Mouse (Mus musculus) 3134 (cell line): ENCODE results near the gene Litaf.

Experiments
- DNase-seq: peaks from one replicate; pipeline ENCODE4 v3.0.0-alpha.2; 2011; ENCODE audit warnings: low spot score; ENCODE audit not compliant: insufficient read length; ENCODE audit errors: extremely low read depth

Gene Litaf

GRCm38 (mm10) chr16:11068666-11069065 is 2.7 kb upstream of the Litaf start:
- DNase-seq = no peak

GRCm38 (mm10) chr16:11066833-11067191 is 855 bp upstream of the Litaf start:
- DNase-seq = peak; percentile 63

- no peak for DNase-seq
Measured at GRCm38 (mm10) chr16:11065431-11065830, 526 bp downstream of the Litaf start.

- no peak for DNase-seq
Measured at GRCm38 (mm10) chr16:11064742-11065141, 1.2 kb downstream of the Litaf start.

DNA sequence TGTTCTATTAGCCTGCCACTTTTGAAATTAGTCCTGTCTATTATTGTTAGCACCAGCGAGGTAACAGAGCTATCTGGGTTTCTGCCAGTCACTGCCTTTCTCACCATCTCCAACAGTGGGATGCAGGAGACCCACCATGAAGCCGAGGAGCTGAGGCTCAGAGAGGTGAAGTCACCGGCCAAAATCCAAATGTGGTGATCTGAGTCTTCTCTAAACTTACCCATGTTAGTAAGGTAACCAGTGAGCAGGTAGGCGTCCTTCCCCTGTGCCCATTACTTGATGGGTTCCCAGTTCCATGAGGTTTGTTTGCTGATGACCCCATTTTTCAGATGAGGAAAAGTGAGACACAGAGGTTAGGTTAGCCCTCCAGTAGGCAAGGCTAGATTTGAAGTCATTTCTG is 1.6 kb downstream of the Litaf start:
- no peak for DNase-seq

- DNase-seq = peak; percentile 92
Measured at GRCm38 (mm10) chr16:11062794-11063721, 2.9 kb downstream of the Litaf start.

GRCm38 (mm10) chr16:11060645-11061044 is 5.3 kb downstream of the Litaf start, which contains the start of gene Snn:
Gene Snn (plus strand): TSS chr16:11060945.
- no peak for DNase-seq

GRCm38 (mm10) chr16:11055916-11056315 is 10.0 kb downstream of the Litaf start:
- DNase-seq = no peak

DNA sequence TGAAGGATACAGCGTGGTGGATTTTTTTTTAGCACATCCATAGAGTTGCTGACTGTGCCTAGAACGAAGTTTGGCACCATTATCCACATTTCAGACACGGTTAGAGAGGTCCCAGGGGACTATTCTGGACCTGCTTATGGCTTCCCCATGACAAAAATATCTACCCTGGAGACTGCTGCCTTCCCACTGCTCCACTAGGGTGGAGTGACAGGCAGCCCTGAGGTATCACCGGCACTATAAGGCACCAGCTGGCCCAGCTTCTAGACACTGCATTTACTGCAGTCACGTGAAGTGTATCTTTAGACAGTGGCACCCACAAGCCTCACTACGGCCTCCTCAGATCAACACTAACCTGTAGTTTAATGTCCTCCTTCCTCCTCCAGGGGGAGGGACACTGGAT is 11.1 kb downstream of the Litaf start:
- DNase-seq = no peak

- DNase-seq = no peak
Measured at GRCm38 (mm10) chr16:11054409-11054808, 11.5 kb downstream of the Litaf start.

- no peak for DNase-seq
Measured at GRCm38 (mm10) chr16:11051134-11051533, 14.8 kb downstream of the Litaf start.

DNA sequence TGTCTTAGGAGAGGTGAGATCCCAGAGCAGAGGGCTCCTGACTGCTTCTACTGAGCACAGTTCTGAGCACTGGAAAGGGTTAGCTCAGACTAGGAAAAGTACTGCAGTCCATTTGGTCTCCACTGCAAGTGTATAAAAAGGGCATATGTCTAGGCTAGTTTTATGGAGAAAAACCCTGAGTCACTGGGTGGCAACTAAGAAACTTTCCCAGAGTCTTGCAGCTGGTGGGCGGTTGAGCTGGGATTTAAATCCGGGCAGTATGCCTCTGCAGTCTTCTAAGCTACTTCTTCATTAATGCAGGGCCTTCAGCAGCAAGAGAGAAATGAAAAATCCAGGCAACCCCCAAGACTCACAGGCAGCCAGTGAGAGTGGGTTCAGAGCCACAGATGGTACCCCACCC is 15.7 kb downstream of the Litaf start:
- DNase-seq = no peak

DNA sequence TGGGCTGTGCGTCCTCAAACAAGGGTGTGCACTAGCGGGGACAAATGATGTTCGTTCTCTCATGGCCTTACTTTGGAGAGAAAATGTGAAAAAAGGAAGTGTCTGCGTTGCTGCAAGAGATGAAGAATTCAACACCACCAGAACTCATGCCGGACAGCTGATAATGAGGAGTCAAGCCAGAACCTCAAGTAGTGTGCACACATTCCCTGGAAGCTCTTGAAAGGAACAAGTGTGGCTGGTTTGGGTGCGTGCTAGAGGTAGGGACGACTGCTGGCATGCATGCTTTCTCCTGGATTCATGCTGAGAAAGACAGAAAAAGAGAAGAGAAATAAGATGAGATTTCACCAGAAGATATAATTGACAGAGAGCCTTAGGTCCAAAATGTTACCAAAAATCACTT is 18.8 kb downstream of the Litaf start:
- DNase-seq = no peak

GRCm38 (mm10) chr16:11046437-11046836 is 19.5 kb downstream of the Litaf start:
- peak; percentile 53 for DNase-seq

- DNase-seq = no peak
Measured at GRCm38 (mm10) chr16:11043239-11043638, 22.7 kb downstream of the Litaf start.

- no peak for DNase-seq
Measured at GRCm38 (mm10) chr16:11040603-11041002, 25.4 kb downstream of the Litaf start.

DNA sequence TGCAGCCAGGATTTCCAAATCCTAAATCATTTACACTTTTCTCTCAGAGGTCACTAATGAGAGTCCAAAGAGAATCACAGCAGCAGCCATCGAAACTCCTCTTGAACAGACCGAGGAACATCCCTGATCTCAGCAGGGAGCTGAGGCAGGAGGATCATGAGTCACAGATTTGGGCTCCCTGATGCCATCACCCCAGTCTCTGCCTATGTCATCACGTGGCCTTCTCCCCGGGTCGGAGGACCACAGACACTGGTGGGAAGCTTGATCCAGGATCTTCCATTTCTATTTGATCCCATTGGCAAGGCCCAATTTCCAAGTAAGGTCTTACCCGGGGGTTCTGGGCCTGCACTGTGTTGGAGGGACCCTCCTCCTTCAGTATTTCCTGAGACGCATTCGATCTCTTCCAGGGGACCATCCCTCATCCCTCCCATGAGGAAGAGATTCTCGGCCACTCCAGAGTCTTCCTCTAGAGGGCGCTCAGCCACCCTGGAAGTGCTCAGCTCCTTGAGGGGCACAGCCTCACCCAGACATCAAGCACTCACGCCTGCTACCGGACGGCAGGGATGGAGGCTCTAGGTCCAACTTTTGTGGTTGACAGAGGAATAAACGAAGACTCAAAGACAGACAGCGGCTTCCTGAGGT is 30.0 kb downstream of the Litaf start:
- DNase-seq = peak; percentile 72

DNA sequence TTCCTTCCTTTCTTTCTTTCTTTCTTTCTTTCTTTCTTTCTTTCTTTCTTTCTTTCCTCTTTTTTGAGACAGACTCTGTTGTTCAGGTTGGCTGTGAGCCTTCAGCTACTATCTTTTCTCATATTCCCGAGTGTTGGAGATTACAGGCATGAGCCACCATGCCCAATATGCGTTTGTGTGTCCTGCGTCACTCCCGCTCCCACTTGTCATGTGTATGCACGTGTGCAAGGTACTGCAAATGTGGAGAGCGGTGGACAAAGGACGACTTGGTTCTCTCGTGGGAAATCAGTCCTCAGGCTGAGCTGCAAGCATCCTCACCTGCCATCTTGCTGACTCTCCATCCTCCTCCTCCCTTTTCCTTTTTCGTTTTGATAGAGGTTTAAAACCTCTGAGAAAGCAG is 30.7 kb downstream of the Litaf start:
- no peak for DNase-seq

DNA sequence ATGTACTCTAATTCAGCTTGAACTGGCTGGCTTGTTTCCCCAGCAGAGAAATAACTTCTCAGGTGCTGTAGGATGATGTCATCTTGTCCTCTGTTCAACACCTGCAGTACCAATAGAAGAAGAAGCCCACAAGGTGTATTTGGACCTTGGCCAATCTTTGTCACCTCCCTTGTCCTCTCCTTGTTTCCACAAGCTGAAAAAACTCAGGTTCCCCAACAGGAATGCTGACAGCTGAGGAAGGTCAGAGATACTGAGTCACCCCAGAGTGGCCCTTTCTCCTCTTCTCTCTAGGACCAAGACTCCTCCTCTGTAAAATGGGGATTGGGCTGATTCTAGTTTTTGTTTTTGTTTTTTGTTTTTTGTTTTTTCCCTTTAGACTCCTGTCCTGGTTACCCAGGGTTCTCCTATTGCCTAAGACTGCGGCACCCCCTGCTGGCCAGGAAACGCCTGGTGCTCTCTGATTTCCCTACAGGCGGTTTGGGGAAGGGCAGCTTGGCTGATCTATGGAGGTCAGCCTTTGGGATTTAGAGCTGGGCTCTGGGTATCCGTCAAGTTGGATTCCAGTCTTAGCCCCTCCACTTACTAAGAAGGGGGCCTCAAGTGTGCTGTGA is 31.7 kb downstream of the Litaf start:
- peak; percentile 72 for DNase-seq

DNA sequence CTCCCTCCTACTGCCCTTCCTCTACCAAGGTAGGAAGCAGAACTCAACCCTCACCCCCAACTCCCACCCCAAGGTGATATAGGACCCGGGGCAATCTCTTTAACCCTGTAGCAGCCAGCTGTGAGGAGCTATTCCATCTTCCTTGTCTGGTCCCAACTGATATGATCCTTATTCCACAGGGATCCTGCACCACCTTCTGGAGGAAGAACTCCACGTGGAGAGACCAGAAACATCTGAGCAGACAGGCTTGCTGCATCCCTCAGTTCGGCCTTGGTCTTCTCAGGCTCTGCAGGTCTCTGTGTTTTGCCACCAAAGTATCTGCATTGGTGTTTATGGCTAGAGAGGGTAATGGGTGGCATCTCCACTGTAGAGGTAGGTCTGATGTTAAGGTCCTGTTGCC is 34.6 kb downstream of the Litaf start:
- DNase-seq = no peak

DNA sequence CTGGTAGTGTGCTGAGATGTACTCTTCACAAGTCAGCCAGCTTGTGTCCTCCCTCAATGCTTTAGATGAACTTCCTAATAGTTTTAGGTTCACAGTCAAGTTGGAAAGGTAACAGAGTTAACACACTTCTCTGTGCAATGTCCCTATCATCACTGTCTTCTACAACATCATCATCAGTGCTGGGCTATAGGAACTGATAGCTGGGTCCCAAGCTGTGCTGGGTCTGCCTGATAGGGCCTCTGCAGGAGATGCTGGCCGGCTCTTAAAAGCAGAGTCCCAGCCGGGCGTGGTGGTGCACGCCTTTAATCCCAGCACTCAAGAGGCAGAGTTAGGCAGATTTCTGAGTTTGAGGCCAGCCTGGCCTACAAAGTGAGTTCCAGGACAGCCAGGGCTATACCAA is 35.1 kb downstream of the Litaf start:
- DNase-seq = no peak

GRCm38 (mm10) chr16:11028206-11028605 is 37.8 kb downstream of the Litaf start:
- peak; percentile 68 for DNase-seq
